Mouse (Mus musculus): ENCODE results near the gene Marveld2. TPM values are rescaled to one million over a fixed set of nuclear protein-coding genes. Genes with fewer than 3 reads are reported as not detected.

The Marveld2 gene
- polyA plus RNA-seq, 1 experiment: 0.05 TPM

DNA sequence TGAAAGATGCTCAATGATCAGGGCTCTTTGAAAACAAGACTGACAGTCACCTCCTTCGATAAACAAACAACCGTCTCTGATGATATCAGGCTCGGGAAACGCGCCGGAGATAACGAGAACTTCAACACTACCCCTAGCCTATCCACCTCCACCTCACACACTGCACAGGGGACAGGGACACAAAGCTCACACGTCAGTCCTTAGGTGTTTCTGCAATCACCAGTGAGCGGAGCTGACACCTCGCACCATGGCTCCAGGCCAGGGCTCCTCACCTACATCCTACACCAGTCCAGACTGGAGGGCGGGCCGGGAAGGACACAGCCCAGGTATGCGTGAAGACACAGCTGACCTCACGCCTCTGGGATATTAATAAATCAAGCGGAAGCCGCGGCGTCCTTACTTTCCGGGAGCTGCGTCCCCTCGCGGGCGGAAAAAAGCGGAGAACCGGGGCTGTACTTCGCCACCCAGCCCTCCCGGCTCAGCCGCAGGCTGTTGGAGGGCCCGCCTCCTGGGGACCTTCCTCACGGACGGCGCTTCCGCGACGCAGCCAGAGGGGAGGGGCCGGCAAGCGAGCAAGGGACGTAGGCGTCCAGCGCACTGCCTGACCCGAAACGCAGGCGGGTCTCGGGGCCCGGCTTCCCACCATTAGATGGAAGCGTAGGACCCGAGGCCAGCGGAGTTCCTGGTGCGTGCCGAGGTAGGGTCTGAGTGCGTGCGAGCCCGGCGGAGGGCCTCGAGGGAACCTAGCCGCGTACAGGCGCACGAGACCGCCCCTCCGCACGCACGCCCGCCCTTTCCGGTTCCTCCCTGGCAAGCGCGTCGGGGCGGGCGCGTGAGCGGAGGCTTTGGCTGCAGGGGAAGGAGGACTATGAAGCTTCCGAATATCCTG lies 34.0 kb upstream of the Marveld2 start, which contains the start of the genes Ak6 and Rad17:
Ak6 (plus strand) TSS at position 430 of the 889 bp plus-strand sequence.
Rad17 (minus strand) TSS at position 502 of the 889 bp plus-strand sequence.
- TF ChIP-seq MYOD1 (IDR thresholded peaks at IDR 0.05; ENCODE audit: control insufficient read depth, insufficient read length, low read depth) (no peak), MAX (IDR thresholded peaks at IDR 0.05) (peak; percentile 96)
- no peaks in the 10 kb centered on the region for H3K27me3 ChIP-seq (ENCODE audit: control insufficient read depth, insufficient read depth, insufficient read length)
- peaks cover 65% of the 10 kb centered on the region for H3K79me2 ChIP-seq (ENCODE audit: control insufficient read depth, insufficient read depth)
- peak within 1 kb of the TSS; percentile 77 for H3ac ChIP-seq (ENCODE audit: control insufficient read depth, insufficient read length, low read depth)
- H3K4me3 ChIP-seq (ENCODE audit: insufficient read depth, poor library complexity, severe bottlenecking): peak within 1 kb of the TSS; percentile 90
- H3K79me3 ChIP-seq (ENCODE audit: low read depth): peaks cover 44% of the 10 kb centered on the region
- peaks cover 37% of the 10 kb centered on the region for H3K36me3 ChIP-seq (ENCODE audit: control insufficient read depth, insufficient read depth)

DNA sequence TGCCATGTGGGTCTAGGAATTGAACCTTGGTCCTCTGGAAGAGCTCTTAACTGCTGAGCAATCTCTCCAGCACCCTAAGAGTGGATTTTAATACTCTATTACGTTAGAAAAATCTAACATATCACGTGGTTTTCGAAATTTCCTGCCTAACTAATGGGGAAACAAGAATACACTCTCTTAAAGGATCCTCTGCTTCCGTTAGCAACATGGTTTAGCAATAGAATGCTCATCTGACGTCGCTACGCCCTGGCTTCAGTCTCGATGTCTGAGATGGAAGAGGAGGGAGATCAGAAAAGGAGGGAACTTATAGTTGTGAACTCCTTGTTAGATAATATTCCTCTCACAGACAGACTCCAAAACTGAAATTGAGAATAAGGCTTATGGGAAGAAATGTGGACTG lies 31.5 kb upstream of the Marveld2 start:
- peaks cover 24% of the 10 kb centered on the region for H3K79me3 ChIP-seq (ENCODE audit: low read depth)
- H3K27me3 ChIP-seq (ENCODE audit: control insufficient read depth, insufficient read depth, insufficient read length): no peaks in the 10 kb centered on the region
- TF ChIP-seq MAX (IDR thresholded peaks at IDR 0.05) (no peak), CEBPB (IDR thresholded peaks at IDR 0.05; ENCODE audit: low read depth) (no peak), MYOD1 (IDR thresholded peaks at IDR 0.05; ENCODE audit: control insufficient read depth, insufficient read length, low read depth) (no peak), FOSL1 (IDR thresholded peaks at IDR 0.05; ENCODE audit: insufficient read depth, low read length, poor library complexity, severe bottlenecking) (no peak), CTCF (IDR thresholded peaks at IDR 0.05; ENCODE audit: control insufficient read depth, insufficient read depth, insufficient read length) (no peak), MYOG (IDR thresholded peaks at IDR 0.05; ENCODE audit: control insufficient read depth, extremely low read depth, insufficient read length) (no peak), USF1 (IDR thresholded peaks at IDR 0.05; ENCODE audit: low read depth) (no peak)
- peaks cover 51% of the 10 kb centered on the region for H3K36me3 ChIP-seq (ENCODE audit: control insufficient read depth, insufficient read depth)
- peaks cover 42% of the 10 kb centered on the region for H3K79me2 ChIP-seq (ENCODE audit: control insufficient read depth, insufficient read depth)
- H3K4me3 ChIP-seq (ENCODE audit: insufficient read depth, poor library complexity, severe bottlenecking): no peak overlapping the region
- H3ac ChIP-seq (ENCODE audit: control insufficient read depth, insufficient read length, low read depth): no peak overlapping the region

DNA sequence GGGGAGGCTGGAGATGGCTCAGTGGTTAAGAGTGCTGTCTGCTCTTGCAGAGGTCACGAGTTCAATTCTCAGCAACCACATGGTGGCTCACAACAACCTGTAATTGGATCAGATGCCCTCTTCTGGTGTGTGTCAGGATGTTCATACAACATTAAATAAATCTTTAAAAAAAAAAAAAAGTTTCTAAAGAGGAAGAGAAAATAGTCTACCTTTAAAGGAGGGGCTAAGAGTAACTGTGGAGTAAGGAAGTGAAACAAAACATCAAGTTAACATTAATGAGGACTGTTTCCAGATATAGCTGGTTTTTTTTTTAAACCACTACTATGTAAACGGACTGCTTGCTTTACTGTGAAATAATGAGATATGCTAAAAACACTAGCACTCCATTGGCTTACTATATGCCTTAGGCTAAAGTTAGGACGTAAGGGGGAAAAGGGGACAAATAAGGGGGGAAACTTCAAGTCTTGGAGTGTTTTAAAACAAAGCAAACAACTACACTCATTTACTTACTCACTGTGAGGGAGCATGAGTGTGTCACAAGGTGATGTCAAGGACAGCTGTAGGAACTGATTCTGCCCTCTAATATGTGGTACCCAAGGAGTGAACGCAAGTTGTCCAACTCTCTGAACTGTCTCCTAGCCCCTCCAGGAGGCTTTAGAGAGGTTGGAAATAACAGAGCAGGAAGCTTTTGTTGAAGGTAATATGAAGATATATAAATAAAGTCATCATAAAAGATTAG lies 25.9 kb upstream of the Marveld2 start:
- no peak overlapping the region for H3K4me3 ChIP-seq (ENCODE audit: insufficient read depth, poor library complexity, severe bottlenecking)

DNA sequence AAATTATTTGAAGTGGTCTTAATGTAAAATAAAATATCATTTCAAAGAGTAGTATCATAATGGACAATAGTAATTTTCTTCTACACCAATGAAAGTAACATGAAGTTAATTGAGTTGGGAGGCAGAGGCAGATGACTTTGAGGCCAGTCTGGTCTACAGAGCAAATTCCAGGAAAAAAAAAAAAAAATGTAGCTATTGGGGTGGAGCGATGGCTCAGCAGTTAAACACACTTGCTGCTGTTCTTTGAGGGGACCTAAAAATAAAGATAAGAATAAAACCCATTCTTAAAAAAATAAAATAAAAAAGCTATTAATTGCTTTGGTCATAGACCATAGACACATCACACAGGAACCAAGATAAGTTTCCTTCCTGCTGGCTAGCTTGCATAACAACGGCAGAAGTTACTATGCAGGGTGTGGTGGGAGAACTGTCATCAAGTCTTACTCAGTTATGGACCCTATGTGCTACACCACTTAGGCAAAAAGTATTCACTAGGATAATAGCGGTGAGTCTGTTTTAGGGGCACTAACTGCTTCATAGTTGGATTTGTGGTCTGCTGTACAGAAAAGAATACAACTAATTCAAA lies 17.4 kb upstream of the Marveld2 start:
- no peaks in the 10 kb centered on the region for H3K79me3 ChIP-seq (ENCODE audit: low read depth)
- H3K27me3 ChIP-seq (ENCODE audit: control insufficient read depth, insufficient read depth, insufficient read length): no peaks in the 10 kb centered on the region
- no peak overlapping the region for H3K4me3 ChIP-seq (ENCODE audit: insufficient read depth, poor library complexity, severe bottlenecking)
- H3K79me2 ChIP-seq (ENCODE audit: control insufficient read depth, insufficient read depth): no peaks in the 10 kb centered on the region
- H3K36me3 ChIP-seq (ENCODE audit: control insufficient read depth, insufficient read depth): peaks cover 70% of the 10 kb centered on the region
- TF ChIP-seq MYOD1 (IDR thresholded peaks at IDR 0.05; ENCODE audit: control insufficient read depth, insufficient read length, low read depth) (no peak), CTCF (IDR thresholded peaks at IDR 0.05; ENCODE audit: control insufficient read depth, insufficient read depth, insufficient read length) (no peak), MYOG (IDR thresholded peaks at IDR 0.05; ENCODE audit: control insufficient read depth, extremely low read depth, insufficient read length) (no peak), CEBPB (IDR thresholded peaks at IDR 0.05; ENCODE audit: low read depth) (no peak), FOSL1 (IDR thresholded peaks at IDR 0.05; ENCODE audit: insufficient read depth, low read length, poor library complexity, severe bottlenecking) (no peak)
- H3ac ChIP-seq (ENCODE audit: control insufficient read depth, insufficient read length, low read depth): no peak overlapping the region

More for the DNA sequence above, 25.9 kb upstream of the Marveld2 start:
- Histone ChIP-seq H3K36me3 (ENCODE audit: control insufficient read depth, insufficient read depth) (peaks cover 86% of the 10 kb centered on the region), H3K79me2 (ENCODE audit: control insufficient read depth, insufficient read depth) (no peaks in the 10 kb centered on the region), H3ac (ENCODE audit: control insufficient read depth, insufficient read length, low read depth) (no peak overlapping the region), H3K27me3 (ENCODE audit: control insufficient read depth, insufficient read depth, insufficient read length) (no peaks in the 10 kb centered on the region), H3K79me3 (ENCODE audit: low read depth) (no peaks in the 10 kb centered on the region)
- no peak for TF ChIP-seq CEBPB (IDR thresholded peaks at IDR 0.05; ENCODE audit: low read depth)
- TF ChIP-seq USF1 (IDR thresholded peaks at IDR 0.05; ENCODE audit: low read depth): no peak
- no peak for TF ChIP-seq CTCF (IDR thresholded peaks at IDR 0.05; ENCODE audit: control insufficient read depth, insufficient read depth, insufficient read length)
- TF ChIP-seq FOSL1 (IDR thresholded peaks at IDR 0.05; ENCODE audit: insufficient read depth, low read length, poor library complexity, severe bottlenecking): no peak
- TF ChIP-seq MYOG (IDR thresholded peaks at IDR 0.05; ENCODE audit: control insufficient read depth, extremely low read depth, insufficient read length): no peak
- TF ChIP-seq MYOD1 (IDR thresholded peaks at IDR 0.05; ENCODE audit: control insufficient read depth, insufficient read length, low read depth): no peak
- no peak for TF ChIP-seq MAX (IDR thresholded peaks at IDR 0.05)

DNA sequence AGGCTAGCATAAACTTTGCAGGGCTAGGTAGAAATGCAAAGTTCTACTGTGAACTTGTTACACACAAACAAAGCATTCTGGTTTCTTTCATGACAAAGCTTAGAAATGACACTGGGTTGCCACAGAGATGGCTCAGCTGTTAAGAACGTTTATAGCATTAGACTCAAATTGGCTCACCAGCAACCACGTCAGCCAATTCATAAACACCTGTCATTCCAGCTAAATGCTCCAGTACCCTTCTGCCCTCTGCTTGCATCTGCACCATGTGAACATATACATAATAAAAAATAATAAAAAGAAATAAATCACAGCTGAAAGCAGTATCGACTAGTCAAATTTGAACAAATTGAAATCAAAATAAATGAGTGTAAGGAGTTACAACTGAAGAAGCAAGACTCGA lies 5.5 kb upstream of the Marveld2 start:
- no peaks in the 10 kb centered on the region for H3K79me2 ChIP-seq (ENCODE audit: control insufficient read depth, insufficient read depth)
- peaks cover 70% of the 10 kb centered on the region for H3K36me3 ChIP-seq (ENCODE audit: control insufficient read depth, insufficient read depth)
- no peaks in the 10 kb centered on the region for H3K79me3 ChIP-seq (ENCODE audit: low read depth)
- TF ChIP-seq USF1 (IDR thresholded peaks at IDR 0.05; ENCODE audit: low read depth): no peak
- no peak for TF ChIP-seq CTCF (IDR thresholded peaks at IDR 0.05; ENCODE audit: control insufficient read depth, insufficient read depth, insufficient read length)
- no peak for TF ChIP-seq MYOG (IDR thresholded peaks at IDR 0.05; ENCODE audit: control insufficient read depth, extremely low read depth, insufficient read length)
- no peak for TF ChIP-seq MYOD1 (IDR thresholded peaks at IDR 0.05; ENCODE audit: control insufficient read depth, insufficient read length, low read depth)
- TF ChIP-seq MAX (IDR thresholded peaks at IDR 0.05): no peak
- TF ChIP-seq CEBPB (IDR thresholded peaks at IDR 0.05; ENCODE audit: low read depth): no peak
- no peak for TF ChIP-seq FOSL1 (IDR thresholded peaks at IDR 0.05; ENCODE audit: insufficient read depth, low read length, poor library complexity, severe bottlenecking)
- no peaks in the 10 kb centered on the region for H3K27me3 ChIP-seq (ENCODE audit: control insufficient read depth, insufficient read depth, insufficient read length)
- no peak overlapping the region for H3ac ChIP-seq (ENCODE audit: control insufficient read depth, insufficient read length, low read depth)
- no peak overlapping the region for H3K4me3 ChIP-seq (ENCODE audit: insufficient read depth, poor library complexity, severe bottlenecking)
